Mouse (Mus musculus): ENCODE measurements at regions not wholly inside any gene's neighbourhood (a gene's known extent, or its start where the extent isn't known, plus 50 kb on each side); places are given as distances from the start of the nearest gene placed in this dataset.
"Not testable (repeated sequence)": the region's sequence is repeated elsewhere in the genome, so short reads cannot be mapped to it uniquely, and the experiment has no call there.

DNA sequence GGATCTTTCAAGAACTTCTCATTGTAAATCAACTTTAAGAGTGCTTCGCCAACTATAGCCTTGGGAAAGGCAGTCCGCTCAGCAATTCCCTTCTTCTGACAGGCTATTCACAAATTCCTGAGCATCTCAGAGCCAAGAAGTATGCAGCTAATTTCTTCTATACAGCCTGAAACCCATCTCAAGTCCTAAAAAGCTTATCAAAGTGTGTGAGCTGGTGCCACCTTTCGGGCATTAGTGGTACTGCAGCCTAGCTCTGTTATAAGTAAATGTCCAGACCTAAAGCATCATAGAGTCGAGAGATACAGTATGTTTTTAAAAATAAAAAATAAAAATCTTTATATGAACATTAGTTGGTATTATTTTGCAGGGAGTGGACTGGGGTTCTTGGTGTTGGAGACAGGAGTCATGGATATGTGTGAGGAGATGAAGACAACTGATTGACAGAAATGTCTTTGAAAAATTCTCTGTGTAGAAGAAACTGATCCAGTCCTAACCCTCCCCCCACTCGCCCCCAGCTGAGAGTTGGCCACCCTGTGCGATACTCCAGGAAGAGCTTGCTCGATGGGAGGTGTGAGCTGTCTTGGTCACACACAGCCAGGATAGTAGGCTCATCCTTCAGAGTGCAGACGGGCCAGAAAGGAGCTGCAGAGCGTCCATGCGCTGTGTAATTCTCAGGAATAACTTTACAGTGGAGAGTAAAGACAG is 56.4 kb downstream of the Bod1 start:
- peak; percentile 82 for DNase-seq (ENCODE audit: low spot score)

DNA sequence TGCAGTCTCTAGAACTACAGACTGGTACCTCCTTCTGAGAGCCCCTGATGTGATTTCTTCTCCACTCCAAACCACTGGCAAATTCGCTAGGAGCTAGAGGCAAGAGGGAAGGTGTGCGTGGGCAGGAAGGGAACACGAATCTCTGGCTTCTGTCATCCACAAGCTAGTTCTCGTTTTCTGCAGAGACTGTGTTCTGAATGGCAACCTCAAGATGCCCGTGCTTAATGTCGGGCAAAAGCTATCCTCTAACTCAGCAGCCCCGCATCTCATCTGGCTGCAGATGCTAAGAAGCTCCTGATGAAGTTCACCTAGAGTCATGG is 57.3 kb downstream of the Bod1 start:
- DNase-seq (ENCODE audit: low spot score): no peak

DNA sequence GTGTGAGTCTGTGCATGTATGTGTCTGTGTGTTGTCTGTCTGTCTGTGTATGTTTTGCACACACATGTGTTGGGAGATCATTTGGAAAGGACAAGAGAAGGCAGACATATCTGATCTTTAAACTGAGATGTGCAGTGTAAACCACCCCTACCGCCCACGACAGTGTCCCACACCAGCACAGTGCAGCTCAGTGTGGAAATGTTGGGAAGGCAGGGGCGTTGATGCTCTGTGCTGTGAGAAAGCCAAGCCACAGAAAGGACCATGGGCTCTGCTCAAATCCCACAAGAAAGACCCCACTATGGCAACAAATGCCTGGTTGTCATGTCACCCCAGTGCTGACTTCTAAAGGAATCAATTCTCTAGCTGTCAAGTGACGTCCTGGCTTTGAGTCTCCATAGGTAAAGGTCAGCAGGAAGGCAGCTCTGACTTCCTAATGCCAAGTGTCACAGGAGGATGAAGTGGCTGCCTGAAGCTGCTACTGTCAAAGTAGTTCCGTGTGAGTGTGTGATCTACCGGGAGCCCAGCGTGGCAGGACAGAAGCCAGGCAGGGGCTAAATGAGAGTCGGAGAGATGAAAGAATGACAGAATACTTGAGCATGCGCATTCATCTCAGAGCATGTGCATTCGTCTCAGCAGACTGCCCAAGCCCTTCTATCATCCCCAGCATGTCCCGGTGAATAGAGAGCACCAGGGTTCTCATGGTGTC is 57.8 kb downstream of the Bod1 start:
- DNase-seq (ENCODE audit: low spot score): no peak

DNA sequence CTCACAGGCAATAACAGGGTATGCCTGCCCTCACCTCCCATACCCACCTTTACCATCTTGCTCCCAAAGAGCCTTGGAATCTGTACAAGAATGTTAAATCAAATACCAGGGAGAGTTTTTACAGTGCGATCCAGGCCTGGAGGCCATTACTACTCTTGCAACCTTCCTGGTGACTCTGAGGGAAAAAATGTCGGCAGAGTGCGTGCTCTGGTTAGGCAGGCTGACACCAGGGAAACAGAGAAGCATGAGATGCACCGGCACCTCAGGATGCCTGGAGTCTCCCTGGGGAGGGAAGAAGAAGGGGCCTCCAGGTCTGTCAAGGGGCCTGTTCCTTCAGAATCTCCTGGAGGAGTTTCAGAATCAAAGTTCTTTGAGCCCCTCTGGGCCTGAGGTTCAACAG is 63.2 kb downstream of the Bod1 start:
- no peak for DNase-seq (ENCODE audit: low spot score)

DNA sequence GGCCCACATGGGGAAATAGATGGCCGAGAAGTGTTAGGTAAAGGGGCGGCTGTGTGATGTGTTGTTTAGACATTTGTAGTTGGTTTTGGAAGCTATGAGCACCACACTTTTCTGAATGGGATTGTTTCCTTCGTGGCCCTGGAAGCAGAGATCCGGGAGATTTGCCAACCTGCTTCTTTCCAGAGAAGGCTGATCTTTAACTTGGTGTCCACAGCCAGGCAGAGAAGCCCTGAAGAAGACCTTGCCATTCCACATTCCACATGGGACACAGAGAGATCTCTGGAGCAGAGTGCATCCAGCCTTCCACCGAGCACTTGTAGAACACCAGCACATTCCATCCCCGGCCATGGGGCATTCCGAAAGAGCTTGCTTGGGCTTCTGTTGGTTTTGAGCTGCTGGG is 70.2 kb downstream of the Bod1 start:
- no peak for DNase-seq (ENCODE audit: low spot score)

DNA sequence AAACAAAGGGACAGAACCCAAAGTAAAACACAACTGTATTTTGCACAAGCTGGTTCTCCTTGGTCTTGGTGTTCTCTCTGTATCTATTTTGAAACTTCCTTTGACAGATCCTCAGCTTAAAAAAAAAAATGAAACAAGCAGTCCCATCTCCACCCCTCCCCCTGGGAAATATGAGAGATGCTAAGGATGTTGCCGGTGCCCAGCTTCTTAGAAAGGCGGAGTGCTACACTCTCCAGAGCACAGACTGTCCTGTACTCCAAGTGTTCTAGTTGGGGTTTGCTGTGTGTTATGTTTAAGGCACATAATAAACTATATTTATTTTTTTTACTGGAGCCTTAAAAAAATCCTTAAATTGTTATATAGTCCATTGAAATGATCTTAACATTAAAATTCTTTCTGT is 78.1 kb downstream of the Bod1 start:
- DNase-seq (ENCODE audit: low spot score): no peak

DNA sequence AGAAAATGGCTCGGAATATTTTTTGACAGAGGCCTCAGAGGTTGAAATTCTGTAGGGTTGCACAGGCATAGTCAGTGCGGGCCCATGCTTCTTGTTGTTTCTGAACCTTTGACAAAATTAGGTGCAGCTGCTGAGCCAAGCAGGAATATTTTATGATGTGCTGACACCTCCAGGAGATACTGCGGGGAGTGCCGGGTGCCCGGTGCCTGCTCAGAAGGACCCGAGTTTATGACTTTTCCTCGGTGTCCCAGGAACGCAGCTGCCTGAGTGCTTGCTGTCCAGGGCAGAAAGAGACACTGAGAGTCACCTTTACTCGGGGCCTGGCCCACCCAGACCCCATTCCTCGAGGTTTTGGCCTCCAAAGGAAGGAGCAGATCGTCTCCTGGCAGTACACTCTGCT is 79.6 kb downstream of the Bod1 start:
- DNase-seq (ENCODE audit: low spot score): no peak

DNA sequence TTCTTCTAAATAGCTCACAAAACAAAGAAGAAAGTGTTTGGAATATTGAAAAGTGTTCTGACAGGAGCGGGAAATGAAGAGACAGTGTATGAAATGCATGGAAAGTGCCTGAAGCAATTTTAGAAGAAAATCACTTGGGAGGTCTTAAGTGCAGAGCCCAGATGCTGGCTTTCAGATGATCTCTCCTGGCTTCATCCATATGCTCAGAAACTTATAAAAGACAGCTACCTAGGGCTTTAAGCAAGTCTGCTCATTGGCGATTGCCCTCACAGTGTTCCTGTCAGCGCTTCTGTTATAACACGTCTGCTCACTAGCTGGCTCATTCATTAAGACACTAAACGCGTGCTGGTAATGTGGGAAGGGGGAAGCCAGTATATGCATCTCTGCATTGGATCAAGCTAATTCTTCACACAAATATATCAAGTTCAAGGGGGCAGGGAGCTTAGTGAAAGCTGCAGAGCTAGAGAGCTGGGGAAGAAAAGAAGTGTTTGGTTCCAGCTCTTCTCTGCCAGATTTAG is 80.6 kb downstream of the Bod1 start:
- DNase-seq (ENCODE audit: low spot score): no peak

DNA sequence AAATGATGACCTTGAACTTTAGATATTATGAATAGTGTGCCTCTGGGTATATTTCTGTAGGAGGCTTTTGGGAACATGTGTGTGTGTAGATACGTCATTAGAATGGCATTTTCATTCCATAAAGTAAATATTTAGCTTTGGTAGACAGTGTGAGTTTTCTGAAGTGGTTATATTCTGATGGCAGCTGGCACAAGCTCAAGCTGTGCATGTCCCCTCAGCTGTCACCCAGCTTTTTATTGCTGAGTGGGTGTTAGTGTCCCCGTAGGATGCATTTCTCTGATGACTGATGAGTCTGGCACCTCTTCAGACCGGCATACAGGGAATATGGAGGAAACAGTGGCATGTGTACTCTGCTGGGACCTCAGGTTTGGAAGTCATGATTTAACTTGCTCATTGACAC is 96.7 kb downstream of the Bod1 start:
- no peak for DNase-seq (ENCODE audit: low spot score)

DNA sequence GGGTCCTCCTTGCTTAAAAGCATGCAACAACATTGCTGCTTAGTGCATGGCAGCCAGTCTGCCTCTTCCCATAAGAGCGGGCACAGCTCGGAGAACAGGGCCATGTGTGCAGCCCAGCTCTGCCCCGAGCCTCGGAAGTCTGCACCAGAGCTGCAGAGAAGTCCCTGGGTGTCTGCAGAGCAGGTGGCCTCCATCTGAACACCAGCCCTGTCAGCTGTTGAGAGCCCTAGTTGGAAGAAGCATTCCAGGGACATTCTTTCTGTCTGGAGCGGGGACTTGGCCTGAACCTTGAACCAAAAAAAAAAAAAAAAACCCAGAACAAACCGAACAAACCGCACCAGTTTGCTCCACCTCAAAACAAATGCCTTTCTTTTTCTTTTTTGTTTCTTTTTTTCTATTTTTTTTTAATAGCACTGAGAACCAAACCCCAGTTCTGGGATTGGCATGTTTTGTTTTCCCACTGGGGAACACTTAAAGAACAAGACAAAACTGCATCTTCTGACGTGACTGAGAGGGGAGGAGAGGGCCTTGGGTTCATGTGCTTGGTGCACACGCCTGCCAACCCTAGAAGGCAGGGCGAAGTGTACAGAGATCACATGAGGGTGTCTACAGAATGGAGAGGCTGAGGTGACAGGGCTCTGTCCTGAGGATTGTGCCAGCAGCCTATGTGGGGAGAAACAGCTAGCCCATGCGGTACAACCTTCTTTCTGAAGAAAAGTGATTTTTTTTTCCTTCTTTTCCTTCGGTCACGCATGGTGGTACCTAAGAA is 106.8 kb downstream of the Bod1 start:
- DNase-seq (ENCODE audit: low spot score): no peak

DNA sequence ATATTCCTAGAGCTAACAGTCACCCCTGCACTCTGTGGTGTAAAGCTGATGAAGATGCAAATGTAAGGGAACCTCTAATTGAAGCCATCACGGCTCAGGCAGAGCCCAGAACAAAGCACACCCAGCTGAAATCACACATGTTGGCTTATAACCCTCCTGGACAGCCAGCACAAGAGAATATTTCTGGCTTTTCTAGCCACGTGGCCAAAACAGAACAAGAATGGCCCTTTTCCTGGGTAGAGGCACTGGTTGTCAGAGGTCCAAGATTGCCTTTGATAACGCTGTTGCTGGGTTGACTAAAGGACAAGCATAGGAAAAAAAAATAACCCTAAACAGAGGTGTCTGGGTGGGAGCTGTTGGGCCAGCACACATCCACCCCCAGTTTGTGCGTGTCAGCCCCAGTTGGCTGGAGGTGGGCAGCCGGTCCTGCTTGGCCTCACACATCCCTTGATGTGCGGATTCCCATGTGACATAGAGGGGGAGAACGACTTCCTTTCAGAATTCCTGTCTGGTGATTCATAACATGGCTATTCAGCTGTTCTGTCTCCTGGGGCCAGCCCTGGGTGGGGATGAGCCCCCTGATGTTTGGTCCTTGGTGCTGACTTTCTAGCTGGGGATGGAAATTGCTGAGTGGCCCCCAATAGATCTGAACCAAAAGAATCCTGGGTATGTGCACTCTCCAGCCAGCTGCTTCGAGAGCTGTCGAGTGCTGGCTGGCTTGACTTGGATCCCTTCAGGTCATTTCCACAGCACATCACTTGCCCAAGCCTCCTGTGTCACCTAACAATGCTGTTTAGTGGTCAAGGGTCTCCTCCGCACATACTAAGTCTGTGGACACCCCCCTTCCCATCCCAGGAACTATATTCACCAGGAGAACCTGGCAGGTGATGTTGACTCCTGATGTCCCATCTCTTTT is 107.6 kb downstream of the Bod1 start:
- no peak for DNase-seq (ENCODE audit: low spot score)

DNA sequence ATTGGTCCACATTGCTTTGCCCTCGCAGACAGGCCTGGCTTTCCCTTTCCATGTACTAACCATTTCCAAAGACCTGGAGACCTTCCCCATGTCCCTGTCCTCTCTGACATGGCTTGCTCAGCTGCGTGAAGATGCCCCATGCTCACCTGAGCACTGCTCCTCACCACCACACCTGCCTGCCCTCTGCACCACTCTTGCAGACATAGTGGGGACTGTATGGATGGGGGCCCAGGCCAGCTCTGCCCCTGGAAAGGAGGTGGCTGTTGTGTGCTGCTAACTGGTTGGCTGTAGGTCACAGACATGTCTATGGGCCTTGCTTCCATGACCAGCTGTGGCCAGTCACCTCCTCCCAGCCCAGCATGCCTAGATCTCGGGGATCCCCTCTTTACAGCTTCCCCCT is 108.7 kb downstream of the Bod1 start:
- DNase-seq (ENCODE audit: low spot score): no peak

DNA sequence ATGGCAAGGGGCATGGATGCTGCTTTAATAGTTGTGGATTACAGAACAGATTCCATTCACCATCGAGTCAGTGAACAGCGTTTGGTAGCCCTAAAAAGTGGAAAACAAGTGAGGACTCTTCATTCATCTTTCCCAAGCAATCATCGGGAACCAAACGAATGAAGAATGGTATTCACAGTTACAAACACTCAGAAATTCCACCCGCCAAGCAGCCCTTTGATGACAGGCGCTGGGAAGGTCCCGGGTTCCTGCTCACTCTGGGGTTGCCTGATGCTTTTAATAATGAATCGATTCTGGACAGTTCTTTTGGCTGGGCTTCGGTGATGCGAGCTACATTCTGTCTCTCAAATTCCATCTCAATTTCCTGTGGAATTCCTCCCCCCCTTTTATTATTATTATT is 110.9 kb downstream of the Bod1 start:
- DNase-seq (ENCODE audit: low spot score): no peak

DNA sequence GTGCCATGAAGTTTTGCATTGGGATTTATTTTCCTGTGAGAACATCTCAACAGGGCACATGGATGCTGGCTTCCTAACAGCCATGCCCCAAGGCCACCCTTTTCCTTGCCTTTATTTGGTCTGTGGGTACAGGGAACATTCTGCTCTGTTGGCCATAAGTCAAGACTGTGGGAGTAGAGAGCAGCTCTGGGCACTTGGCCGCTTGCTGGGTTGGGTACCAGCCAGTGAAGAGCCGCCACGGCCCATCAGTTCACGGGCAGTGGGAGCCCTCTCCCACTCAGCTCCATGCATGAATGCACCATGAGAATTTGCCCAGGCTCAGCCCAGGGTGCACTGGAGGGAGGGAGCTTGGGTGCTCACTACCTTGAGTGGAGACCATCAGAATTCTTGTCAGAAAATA is 116.6 kb downstream of the Bod1 start:
- DNase-seq (ENCODE audit: low spot score): no peak

DNA sequence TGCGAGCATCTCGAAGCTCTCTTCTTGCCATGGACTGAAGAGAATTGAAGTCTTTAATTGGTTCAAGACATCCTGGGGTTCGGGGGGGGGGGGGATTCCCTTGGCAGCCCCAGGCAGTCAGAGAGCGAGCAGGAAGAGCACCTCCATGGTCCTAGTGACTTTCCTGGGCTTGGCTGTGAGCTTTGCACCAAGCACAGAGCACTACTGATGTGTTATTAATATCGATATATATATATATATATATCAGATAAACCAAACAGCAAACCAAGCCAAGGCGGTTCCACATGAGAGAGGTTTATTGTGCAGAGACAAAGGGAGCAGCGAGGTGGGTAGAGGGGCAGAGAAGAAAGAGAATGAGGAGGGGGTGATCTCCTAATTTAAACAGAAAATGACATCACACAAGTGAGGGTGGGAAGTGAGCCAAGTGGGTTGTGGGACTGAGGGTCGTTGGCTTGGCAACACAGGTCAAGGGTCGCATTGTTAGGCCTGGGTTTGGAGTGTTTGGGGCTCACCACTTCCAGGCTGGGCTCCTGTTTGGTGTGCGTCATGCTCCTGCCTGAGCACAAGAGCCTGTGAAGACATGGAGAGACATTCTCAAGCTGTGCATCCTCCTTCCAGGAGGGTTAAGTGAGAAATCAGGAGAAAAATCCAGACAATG is 119.9 kb downstream of the Bod1 start:
- peak; percentile 67 for DNase-seq (ENCODE audit: low spot score)

DNA sequence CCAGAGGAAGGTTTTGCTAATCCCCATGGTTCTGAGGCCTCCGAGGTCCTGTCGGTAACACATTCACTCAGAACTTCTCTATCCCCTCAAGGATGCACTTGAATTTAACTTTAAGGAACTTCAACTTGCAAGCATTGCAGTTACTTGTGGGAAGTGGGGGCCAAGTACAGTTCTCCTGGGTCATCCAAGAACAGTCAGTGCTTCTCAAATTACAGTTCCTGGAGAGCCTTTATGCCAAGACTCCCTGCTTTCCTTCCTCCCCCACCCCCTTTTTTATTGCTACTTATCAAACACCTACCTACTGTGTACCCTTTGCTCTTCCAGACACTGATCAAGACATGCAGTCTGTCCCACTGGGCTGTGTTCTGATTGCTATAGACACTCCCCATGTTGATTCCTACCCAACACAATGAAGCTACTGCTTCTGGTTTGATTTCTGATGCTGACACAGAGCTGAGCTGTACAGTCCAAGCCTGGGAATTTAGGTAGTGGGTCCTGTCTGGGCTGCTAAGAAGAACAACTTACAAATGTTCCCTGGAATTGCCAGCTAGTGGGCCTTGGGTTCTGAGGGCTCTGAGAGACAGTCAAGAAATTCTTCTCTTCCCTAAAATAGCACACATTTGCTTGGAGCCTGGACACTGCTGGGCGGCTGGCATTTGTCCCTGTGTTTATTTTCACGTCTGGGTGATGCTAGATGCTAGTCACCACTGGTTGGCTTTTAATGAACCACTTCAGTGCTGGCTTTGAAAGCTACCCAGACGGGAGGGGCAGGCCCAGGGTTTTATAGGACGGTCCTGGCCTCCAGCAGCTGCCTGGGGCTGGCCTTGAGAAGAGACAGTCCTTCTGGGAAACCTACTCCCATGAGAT is 120.7 kb downstream of the Bod1 start:
- no peak for DNase-seq (ENCODE audit: low spot score)

DNA sequence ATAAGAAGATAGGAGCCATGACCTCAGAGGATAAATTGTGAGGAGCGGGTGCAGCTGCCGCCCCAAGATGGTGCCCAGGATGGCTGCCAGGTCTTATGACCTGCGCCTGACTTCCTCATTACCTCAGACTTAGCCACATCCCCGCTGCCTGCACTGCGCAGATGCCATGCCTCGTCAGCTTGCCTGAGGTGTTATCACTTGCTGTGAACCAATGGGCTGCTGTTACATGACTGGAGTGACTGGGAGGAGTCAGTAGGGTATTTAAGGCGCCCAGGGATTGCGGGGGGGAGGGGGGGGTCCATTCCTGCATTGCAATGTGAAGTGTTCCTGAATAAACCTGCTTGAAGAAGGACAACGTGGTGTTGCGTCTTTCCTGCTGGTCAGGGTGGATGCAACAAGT is 126.2 kb downstream of the Bod1 start:
- not testable (repeated sequence) for DNase-seq (ENCODE audit: low spot score)

DNA sequence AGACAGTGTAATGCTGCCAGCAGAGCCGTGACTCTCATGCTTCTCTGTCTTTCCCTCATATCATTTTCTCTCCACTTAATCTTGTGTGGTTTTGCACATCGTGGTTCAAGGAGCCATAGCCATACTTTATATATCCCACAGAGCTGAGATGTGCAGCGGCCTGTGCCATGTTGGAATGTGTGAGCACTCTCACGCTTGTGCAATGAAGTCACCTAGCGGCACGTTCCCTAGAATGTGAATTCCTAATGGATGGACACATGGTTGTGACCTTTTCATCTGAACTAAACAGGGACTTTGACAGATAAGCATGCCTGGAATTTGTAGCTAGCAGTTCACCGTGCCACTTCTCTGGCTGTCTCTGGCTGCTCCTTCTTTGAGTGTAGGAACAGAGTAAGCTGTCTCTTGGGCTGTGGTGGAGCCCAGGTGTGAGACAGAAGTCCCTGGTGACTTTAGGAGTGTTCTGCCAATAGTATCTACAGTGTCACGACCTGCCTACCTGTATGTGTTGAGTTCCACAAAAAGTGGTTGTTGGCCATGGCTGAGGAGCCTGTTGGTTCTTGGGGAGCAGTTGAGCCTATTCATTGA is 129.0 kb downstream of the Bod1 start:
- DNase-seq (ENCODE audit: low spot score): no peak

DNA sequence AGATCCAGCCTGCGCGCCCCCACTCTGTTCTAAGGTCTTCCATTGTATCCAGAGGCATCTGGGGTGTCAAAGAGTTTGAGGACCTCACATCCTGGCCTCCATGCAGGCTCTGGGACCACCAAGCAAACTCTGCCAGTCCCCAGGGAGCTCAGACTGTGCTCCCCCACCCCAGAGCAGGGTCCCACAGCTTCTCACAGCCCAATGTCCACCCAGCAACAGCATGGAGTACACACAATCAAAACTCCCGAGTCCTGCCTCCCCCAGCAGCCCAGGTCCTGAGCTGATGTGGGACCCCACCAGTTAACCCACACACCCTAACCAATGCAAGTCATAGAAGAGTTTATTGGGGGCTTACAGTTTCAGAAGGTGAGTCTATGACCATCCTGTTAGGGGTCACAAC is 130.3 kb downstream of the Bod1 start:
- DNase-seq (ENCODE audit: low spot score): no peak

DNA sequence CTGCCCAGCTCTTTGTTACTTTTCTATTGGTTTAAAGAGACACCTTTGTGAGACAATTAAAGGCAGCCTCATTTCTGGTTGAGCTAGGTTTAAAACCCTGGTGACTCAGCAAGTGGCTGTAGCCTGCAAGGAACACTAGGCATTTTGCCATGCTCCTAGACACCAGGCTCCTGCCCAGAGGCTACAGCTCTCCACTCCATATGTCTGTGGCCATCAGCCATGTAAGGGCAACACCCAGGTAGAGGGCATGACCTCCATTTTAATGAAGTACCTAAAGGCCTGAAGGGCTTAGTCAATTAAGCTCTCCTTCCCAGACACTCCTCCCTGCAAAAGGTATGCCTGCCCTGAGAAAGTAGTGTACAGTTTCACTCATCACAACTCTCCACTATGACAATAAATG is 130.9 kb downstream of the Bod1 start:
- DNase-seq (ENCODE audit: low spot score): no peak
